Mouse (Mus musculus) embryonic facial prominence, embryonic 13.5 days (tissue): ENCODE results near the gene Cpt1b. TPM values are rescaled to one million over a fixed set of nuclear protein-coding genes. Genes with fewer than 3 reads are reported as not detected.

Experiments
- ATAC-seq: fragments of 200-750 bp; cut with Nextera tagmentation; 2 replicates; pipeline ENCODE4 v1.8.0; 2017; ENCODE audit warnings: low read depth; ENCODE audit not compliant: insufficient number of reproducible peaks, insufficient read depth, low FRiP score, low TSS enrichment
- H3K27ac ChIP-seq: fragments of 300-500 bp; sonication (generic); 2 replicates; pipeline ENCODE4 v1.5.1; 2015; ENCODE audit warnings: moderate library complexity, mild to moderate bottlenecking, inconsistent platforms
- H3K27me3 ChIP-seq: fragments of 300-500 bp; sonication (generic); 2 replicates; pipeline ENCODE4 v1.6.1; 2015; ENCODE audit warnings: mild to moderate bottlenecking, inconsistent platforms
- H3K36me3 ChIP-seq: fragments of 300-500 bp; sonication (generic); 2 replicates; pipeline ENCODE4 v1.6.1; 2015; ENCODE audit warnings: mild to moderate bottlenecking, inconsistent platforms
- H3K4me1 ChIP-seq: fragments of 300-500 bp; sonication (generic); 2 replicates; pipeline ENCODE4 v1.6.1; 2015; ENCODE audit warnings: inconsistent platforms
- H3K4me2 ChIP-seq: fragments of 300-500 bp; sonication (generic); 2 replicates; pipeline ENCODE4 v1.6.1; 2015; ENCODE audit warnings: moderate library complexity, mild to moderate bottlenecking, inconsistent platforms
- H3K4me3 ChIP-seq: fragments of 300-500 bp; sonication (generic); 2 replicates; pipeline ENCODE4 v1.5.1; 2015; ENCODE audit warnings: mild to moderate bottlenecking, inconsistent platforms
- H3K9ac ChIP-seq: fragments of 300-500 bp; sonication (generic); 2 replicates; pipeline ENCODE4 v1.6.1; 2015; ENCODE audit warnings: mild to moderate bottlenecking, inconsistent platforms
- H3K9me3 ChIP-seq: fragments of 300-500 bp; sonication (generic); 2 replicates; pipeline ENCODE4 v1.6.1; 2016; ENCODE audit warnings: inconsistent platforms
- WGBS: fragments of 180-500 bp; shearing (Covaris S2); methylation state at CpG from one replicate; pipeline ENCODE4 v1.1.7; 2015; ENCODE audit warnings: mixed read lengths; 5-methylcytosine and 5-hydroxymethylcytosine counted together
- polyA plus RNA-seq: library from polyadenylated mRNA; unstranded; fragments of >200 nt; fragmentation: Nextera tagmentation; extraction: Ambion mirVana; gene quantifications from 2 replicates; pipeline ENCODE4 v1.2.1, GENCODE M21; 2015

The Cpt1b gene
- polyA plus RNA-seq, 1 experiment from 2014 or later: 0.55 TPM

DNA sequence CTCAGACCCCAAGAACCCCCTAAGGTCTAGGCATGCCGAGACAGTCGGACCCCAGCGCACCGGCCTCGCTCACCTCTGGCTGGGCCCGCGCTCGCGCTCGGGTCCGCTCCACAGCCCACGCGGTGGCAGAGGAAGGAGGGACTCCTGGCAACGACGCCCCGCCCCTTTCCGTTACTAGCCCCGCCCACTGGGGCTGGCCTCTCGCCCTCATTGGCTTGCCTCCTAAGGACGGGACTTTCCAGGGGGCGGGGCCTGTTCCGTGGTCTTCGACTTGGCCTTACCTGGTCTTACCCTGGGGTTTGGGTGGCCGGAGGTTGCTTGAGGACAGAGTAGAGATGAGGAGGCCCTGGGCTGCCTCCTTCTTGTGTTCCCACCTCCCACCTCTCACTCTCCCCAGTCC, 15.5 kb downstream of the Cpt1b start, which contains the start of gene Syce3:
Gene Syce3, minus strand, starts transcription at position 386 of the 400 bp plus-strand sequence.
- 82% methylated on average over 20 of the region's 24 CpGs for WGBS
- Histone ChIP-seq H3K4me3 (no peak within 1 kb of the TSS), H3K27me3 (no peaks in the 10 kb centered on the region), H3K9ac (no peak within 1 kb of the TSS), H3K4me1 (no peaks in the 10 kb centered on the region), H3K9me3 (peaks cover 9% of the 10 kb centered on the region; the same call in 1 of the 2 replicates), H3K27ac (no peak within 1 kb of the TSS), H3K36me3 (no peaks in the 10 kb centered on the region), H3K4me2 (no peak within 1 kb of the TSS)
- 0 out of 2 replicates have a peak, but pooled peaks have one; percentile 52 for ATAC-seq

DNA sequence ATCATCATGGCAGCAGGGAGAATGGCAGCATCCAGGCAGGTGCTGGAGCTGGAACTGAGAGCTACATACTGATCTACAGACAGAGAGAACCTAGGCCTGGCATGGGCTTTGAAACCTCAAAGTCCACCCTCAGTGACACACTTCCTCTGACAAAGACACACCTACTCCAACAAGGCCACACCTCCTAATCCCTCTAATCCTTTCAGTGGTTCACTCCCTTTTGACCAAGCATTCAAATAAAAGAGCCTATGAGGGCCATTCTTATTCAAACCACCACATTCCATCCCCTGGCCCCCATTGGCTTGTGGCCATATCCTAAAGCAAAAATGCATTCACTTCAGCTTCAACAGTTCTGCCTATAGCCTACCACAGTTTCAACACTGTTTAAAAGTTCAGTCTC, 19.0 kb downstream of the Cpt1b start:
- H3K36me3 ChIP-seq: no peaks in the 10 kb centered on the region

DNA sequence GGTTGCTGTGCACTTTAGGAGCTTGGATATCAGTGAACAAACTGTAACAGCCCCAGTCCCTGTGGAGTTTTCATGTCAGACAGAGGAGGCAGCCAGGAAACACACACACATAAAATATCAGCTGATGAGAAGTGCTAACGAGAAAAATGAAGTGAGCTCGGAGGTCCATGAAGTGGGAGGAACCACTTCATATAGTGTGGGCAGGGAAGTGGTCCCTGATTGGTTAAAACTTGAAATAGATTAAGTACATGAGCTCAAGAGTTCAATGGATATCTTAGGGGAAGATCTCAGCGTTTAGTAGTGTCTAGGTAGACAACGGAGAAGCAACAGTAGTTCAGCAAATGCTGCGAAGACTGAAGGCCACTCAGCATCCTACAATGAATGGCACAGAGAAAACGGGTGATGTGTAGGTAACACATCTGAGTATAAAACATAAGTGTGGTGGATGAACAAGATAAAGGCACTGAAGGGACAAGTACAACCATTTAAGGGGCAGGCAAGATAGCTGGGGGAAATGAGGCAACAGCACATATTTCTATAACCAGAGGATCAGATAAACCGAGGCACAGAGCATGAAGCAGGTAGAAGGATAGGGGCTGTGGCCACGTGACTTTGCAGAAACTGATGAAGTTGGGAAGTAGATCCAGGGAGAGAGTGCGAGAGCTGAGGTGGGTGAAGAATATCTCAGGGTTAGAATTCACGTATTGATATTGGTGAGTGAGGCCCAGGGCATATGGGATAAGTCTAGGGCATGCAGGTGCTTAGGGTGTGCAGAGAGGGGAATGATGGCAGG, 20.6 kb downstream of the Cpt1b start:
- Histone ChIP-seq H3K4me3 (no peak overlapping the region), H3K9ac (no peak overlapping the region), H3K9me3 (peaks cover 9% of the 10 kb centered on the region; the same call in 1 of the 2 replicates), H3K27ac (no peak overlapping the region), H3K4me1 (no peaks in the 10 kb centered on the region), H3K27me3 (no peaks in the 10 kb centered on the region), H3K4me2 (no peak overlapping the region), H3K36me3 (no peaks in the 10 kb centered on the region)
- ATAC-seq: no peak
- 81% methylated on average over 10 of the region's 10 CpGs for WGBS

More for the DNA sequence above, 19.0 kb downstream of the Cpt1b start:
- peaks cover 9% of the 10 kb centered on the region; the same call in 1 of the 2 replicates for H3K9me3 ChIP-seq
- H3K4me1 ChIP-seq: no peaks in the 10 kb centered on the region
- H3K9ac ChIP-seq: no peak overlapping the region
- no peak overlapping the region for H3K4me3 ChIP-seq
- no peak overlapping the region for H3K4me2 ChIP-seq
- ATAC-seq: no peak
- H3K27me3 ChIP-seq: no peaks in the 10 kb centered on the region
- H3K27ac ChIP-seq: no peak overlapping the region

- no peak overlapping the region for H3K4me2 ChIP-seq
Observed at GRCm38 (mm10) chr15:89402471-89402870, 23.2 kb downstream of the Cpt1b start.

DNA sequence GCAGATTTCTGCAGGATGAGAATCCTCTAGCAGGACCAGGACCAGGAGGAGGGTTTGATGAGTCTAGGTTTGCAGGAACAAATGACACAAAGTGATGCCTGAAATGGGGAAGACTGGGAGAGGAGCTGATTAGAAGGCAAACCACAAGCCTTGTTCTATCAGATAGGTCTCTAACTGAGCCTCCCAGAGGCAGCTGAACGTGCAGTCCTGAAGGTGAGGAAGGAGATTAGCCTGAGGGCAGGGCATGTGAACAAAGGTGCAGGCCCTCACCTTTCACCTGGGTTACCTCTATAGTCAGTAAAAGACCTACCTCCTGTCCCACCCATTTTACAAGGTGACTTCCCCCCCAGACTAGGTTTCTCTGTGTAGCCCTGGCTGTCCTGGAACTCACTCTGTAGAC, 25.9 kb downstream of the Cpt1b start:
- Histone ChIP-seq H3K4me1 (no peaks in the 10 kb centered on the region), H3K36me3 (no peaks in the 10 kb centered on the region), H3K27me3 (no peaks in the 10 kb centered on the region), H3K4me2 (no peak overlapping the region), H3K9me3 (no peaks in the 10 kb centered on the region), H3K4me3 (no peak overlapping the region), H3K9ac (no peak overlapping the region), H3K27ac (no peak overlapping the region)
- WGBS: 47% methylated on average over 1 of the region's 1 CpGs
- ATAC-seq: no peak

More at GRCm38 (mm10) chr15:89402471-89402870, 23.2 kb downstream of the Cpt1b start:
- Histone ChIP-seq H3K4me3 (no peak overlapping the region), H3K36me3 (no peaks in the 10 kb centered on the region), H3K27me3 (no peaks in the 10 kb centered on the region), H3K27ac (no peak overlapping the region), H3K4me1 (no peaks in the 10 kb centered on the region), H3K9ac (no peak overlapping the region), H3K9me3 (0 out of 2 replicates have a peak, but pooled peaks cover 5% of the 10 kb centered on the region)
- 92% methylated on average over 1 of the region's 1 CpGs for WGBS
- ATAC-seq: no peak

- ATAC-seq: no peak
- Histone ChIP-seq H3K27ac (no peak overlapping the region), H3K4me1 (no peaks in the 10 kb centered on the region), H3K27me3 (no peaks in the 10 kb centered on the region), H3K4me3 (no peak overlapping the region), H3K9me3 (no peaks in the 10 kb centered on the region), H3K9ac (no peak overlapping the region), H3K4me2 (no peak overlapping the region), H3K36me3 (no peaks in the 10 kb centered on the region)
- 84% methylated on average over 2 of the region's 2 CpGs for WGBS
Observed at GRCm38 (mm10) chr15:89398146-89398545, 27.5 kb downstream of the Cpt1b start.

DNA sequence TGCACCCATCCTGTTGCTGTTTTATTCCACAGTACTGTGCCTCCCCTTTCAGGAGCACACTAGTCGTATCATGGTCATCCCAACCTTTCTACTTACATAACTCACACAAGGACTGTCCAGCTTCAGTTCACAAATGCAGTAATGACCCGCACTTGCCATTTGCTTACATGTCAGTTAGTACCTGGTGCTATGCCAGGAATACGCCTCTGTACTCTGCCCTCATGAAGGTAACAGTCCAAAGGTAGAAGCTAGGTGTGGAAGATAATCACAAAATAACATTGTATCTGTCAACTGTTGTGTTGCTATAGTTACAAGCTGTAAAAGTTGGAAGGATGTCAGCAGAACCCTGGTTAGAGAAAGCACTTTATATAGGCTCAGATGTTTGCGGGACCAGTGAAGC, 28.8 kb downstream of the Cpt1b start:
- H3K4me1 ChIP-seq: no peaks in the 10 kb centered on the region
- no peaks in the 10 kb centered on the region for H3K9me3 ChIP-seq
- no peak overlapping the region for H3K9ac ChIP-seq
- H3K4me2 ChIP-seq: no peak overlapping the region
- WGBS: 87% methylated on average over 4 of the region's 4 CpGs
- no peaks in the 10 kb centered on the region for H3K36me3 ChIP-seq
- H3K27ac ChIP-seq: no peak overlapping the region
- H3K4me3 ChIP-seq: no peak overlapping the region
- no peak for ATAC-seq
- no peaks in the 10 kb centered on the region for H3K27me3 ChIP-seq

DNA sequence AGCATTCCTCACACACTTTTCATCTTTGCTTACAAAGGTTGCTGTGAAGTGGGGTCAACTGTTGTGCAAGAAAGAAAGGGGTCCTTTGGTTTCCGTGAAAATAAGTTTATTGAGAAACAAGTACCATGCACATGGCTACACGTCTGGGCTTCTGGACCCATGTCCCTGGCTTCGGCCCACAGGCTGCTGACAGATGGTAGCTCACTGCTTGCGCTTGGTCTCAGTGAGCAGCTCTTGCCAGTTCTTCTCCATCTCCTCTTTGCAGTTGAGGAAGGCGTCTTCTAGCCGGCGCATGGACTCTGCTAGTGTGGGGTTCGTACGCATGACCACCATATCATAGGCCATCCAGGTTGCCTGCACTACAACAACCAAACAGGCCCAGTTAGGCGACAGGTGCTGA, 35.6 kb downstream of the Cpt1b start:
- 90% methylated on average over 10 of the region's 10 CpGs for WGBS

DNA sequence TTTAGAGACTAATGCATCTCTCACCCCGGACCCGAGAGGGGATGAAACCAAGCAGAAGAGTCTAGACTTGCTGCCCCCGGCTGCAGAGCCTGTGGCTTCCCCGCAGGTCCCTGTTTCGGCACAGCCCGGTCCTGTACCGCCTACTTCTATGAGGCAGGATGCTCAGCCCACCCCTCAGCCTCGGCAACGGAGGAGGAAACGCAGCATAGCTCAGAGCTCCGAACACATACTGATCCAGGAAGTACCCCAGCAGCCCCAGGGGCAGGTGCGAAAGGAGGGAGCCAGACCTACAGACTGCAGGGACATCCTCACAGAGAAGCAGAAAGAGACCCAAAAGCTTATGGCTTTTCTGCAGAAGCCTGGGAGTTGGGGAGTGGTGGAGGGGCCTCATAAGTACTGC, 38.5 kb downstream of the Cpt1b start:
- H3K4me1 ChIP-seq: no peaks in the 10 kb centered on the region
- no peaks in the 10 kb centered on the region for H3K36me3 ChIP-seq
- H3K4me2 ChIP-seq: no peak overlapping the region
- 36% methylated on average over 12 of the region's 12 CpGs for WGBS
- H3K9me3 ChIP-seq: no peaks in the 10 kb centered on the region
- H3K9ac ChIP-seq: no peak overlapping the region
- no peak for ATAC-seq
- peaks cover 17% of the 10 kb centered on the region; the same call in 1 of the 2 replicates for H3K27me3 ChIP-seq
- no peak overlapping the region for H3K4me3 ChIP-seq
- no peak overlapping the region for H3K27ac ChIP-seq

More for the DNA sequence above, 35.6 kb downstream of the Cpt1b start:
- Histone ChIP-seq H3K36me3 (no peaks in the 10 kb centered on the region), H3K4me3 (no peak overlapping the region), H3K27me3 (0 out of 2 replicates have a peak, but pooled peaks cover 10% of the 10 kb centered on the region), H3K27ac (no peak overlapping the region), H3K9ac (no peak overlapping the region), H3K4me1 (no peaks in the 10 kb centered on the region), H3K4me2 (no peak overlapping the region), H3K9me3 (no peaks in the 10 kb centered on the region)
- no peak for ATAC-seq

DNA sequence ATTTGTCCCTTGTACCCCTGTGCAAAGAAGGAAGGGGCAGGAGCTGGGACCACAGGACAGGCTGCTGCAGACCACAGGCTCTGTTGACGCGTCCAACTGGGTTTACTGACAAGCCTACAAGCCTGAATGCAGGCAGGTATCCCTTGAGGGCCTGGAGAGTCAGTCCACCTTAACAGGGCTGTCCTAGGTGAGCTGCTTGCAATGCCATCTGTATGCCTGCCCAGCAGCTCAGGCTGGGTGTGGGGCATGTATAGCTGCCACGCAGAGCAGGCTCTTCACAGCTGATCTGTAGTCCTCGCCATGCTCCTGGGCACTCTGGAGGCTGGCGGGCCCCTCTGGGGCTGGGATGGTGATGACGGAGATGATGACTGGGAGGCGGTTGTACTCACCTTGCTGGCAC, 41.0 kb downstream of the Cpt1b start, which contains the start of gene Klhdc7b:
Gene Klhdc7b, plus strand, starts transcription at position 301 of the 400 bp plus-strand sequence.
- 82% methylated on average over 7 of the region's 7 CpGs for WGBS
- Histone ChIP-seq H3K27ac (no peak within 1 kb of the TSS), H3K9me3 (no peaks in the 10 kb centered on the region), H3K27me3 (peaks cover 33% of the 10 kb centered on the region), H3K4me1 (no peaks in the 10 kb centered on the region), H3K4me2 (no peak within 1 kb of the TSS), H3K36me3 (no peaks in the 10 kb centered on the region), H3K9ac (no peak within 1 kb of the TSS), H3K4me3 (no peak within 1 kb of the TSS)
- no peak for ATAC-seq

- peak overlapping the region; percentile 61; the same call in 1 of the 2 replicates for H3K9ac ChIP-seq
- ATAC-seq: no peak
- H3K36me3 ChIP-seq: no peaks in the 10 kb centered on the region
- H3K4me1 ChIP-seq: peaks cover 28% of the 10 kb centered on the region
- peak overlapping the region; percentile 43 for H3K4me3 ChIP-seq
- H3K9me3 ChIP-seq: no peaks in the 10 kb centered on the region
- H3K27me3 ChIP-seq: peaks cover 65% of the 10 kb centered on the region
- peak overlapping the region; percentile 72 for H3K4me2 ChIP-seq
- no peak overlapping the region for H3K27ac ChIP-seq
- WGBS: 11% methylated on average over 10 of the region's 10 CpGs
Observed at GRCm38 (mm10) chr15:89379429-89379828, 46.2 kb downstream of the Cpt1b start.

DNA sequence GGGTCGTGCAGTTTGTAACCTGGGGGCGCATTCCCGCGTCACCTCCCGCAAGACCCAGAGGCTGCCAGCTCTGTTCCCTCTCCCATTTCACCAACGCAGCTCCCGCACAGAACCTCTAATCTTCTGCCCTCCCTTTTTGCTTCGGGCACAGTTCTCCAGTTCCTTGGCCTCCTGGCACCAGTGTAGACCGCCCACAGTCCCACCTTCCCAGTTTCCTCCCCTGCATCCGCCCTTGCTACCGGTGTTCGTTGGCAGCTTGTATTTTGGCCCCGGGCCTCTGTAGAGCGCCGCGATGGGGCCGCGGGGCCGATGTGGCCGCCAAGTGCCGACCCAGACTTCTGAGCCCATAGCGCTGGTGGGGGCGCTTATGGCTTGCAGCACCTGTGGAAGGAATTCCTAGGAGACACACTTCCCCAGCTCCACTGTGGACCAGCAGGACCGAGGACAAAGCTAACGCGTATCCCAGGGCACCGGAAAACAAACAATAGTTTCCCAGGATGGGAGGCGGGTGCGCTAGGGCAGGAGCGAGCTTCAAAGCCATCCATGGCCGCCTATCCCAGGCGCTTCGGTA, 46.7 kb downstream of the Cpt1b start, which contains the start of gene Odf3b:
Gene Odf3b, minus strand, starts transcription at position 452 of the 571 bp plus-strand sequence.
- H3K4me1 ChIP-seq: peaks cover 32% of the 10 kb centered on the region
- H3K9ac ChIP-seq: peak within 1 kb of the TSS; percentile 61
- no peak for ATAC-seq
- H3K36me3 ChIP-seq: no peaks in the 10 kb centered on the region
- H3K27me3 ChIP-seq: peaks cover 65% of the 10 kb centered on the region
- peak within 1 kb of the TSS; percentile 72 for H3K4me2 ChIP-seq
- peak within 1 kb of the TSS; percentile 43 for H3K4me3 ChIP-seq
- H3K27ac ChIP-seq: no peak within 1 kb of the TSS
- H3K9me3 ChIP-seq: no peaks in the 10 kb centered on the region
- under 1% methylated on average over 33 of the region's 33 CpGs for WGBS
